Mouse (Mus musculus) embryonic facial prominence, embryonic 14.5 days (tissue): ENCODE data around the gene Yeats2. TPM values are rescaled to one million over a fixed set of nuclear protein-coding genes. Genes with fewer than 3 reads are reported as not detected.

ENCODE experiments used
- ATAC-seq: fragments of 200-750 bp; cut with Nextera tagmentation; 2 replicates; pipeline ENCODE4 v1.8.0; 2017; ENCODE audit warnings: low read depth, moderate number of reproducible peaks, moderate TSS enrichment
- DNase-seq: peaks from one replicate; pipeline ENCODE4 v3.0.0-alpha.2; 2015; ENCODE audit warnings: low spot score
- H3K27ac ChIP-seq: fragments of 300-500 bp; sonication (generic); replicated peaks from 2 replicates; pipeline ENCODE4 v1.5.1; 2014; ENCODE audit warnings: low read depth, mild to moderate bottlenecking, low read length, moderate library complexity
- H3K27me3 ChIP-seq: fragments of 300-500 bp; sonication (generic); replicated peaks from 2 replicates; pipeline ENCODE4 v1.6.1; 2014; ENCODE audit warnings: low read length; ENCODE audit not compliant: control insufficient read depth, insufficient read depth
- H3K36me3 ChIP-seq: fragments of 300-500 bp; sonication (generic); 2 replicates; pipeline ENCODE4 v1.6.1; 2014; ENCODE audit warnings: low read length, mixed read lengths; ENCODE audit not compliant: control insufficient read depth, insufficient read depth
- H3K4me1 ChIP-seq: fragments of 300-500 bp; sonication (generic); 2 replicates; pipeline ENCODE4 v1.6.1; 2014; ENCODE audit warnings: antibody characterized with exemption, low read length; ENCODE audit not compliant: control insufficient read depth, insufficient read depth
- H3K4me2 ChIP-seq: fragments of 300-500 bp; sonication (generic); 2 replicates; pipeline ENCODE4 v1.6.1; 2014; ENCODE audit warnings: low read depth, mild to moderate bottlenecking, low read length, moderate library complexity, mixed read lengths
- H3K4me3 ChIP-seq: fragments of 300-500 bp; sonication (generic); 2 replicates; pipeline ENCODE4 v1.5.1; 2014; ENCODE audit warnings: low read depth, mild to moderate bottlenecking, low read length
- H3K9ac ChIP-seq: fragments of 300-500 bp; sonication (generic); 2 replicates; pipeline ENCODE4 v1.6.1; 2014; ENCODE audit warnings: low read depth, mild to moderate bottlenecking, low read length, moderate library complexity, mixed read lengths
- H3K9me3 ChIP-seq: fragments of 300-500 bp; sonication (generic); 2 replicates; pipeline ENCODE4 v1.6.1; 2016; ENCODE audit warnings: low read length; ENCODE audit not compliant: control insufficient read depth
- WGBS: fragments of 180-500 bp; shearing (Covaris S2); extraction: QIAGEN DNeasy Blood & Tissue Kit; methylation state at CpG from one replicate; pipeline ENCODE4 v1.1.7; 2014; 5-methylcytosine and 5-hydroxymethylcytosine counted together
- polyA plus RNA-seq: library from polyadenylated mRNA; unstranded; fragments of >200 nt; fragmentation: Nextera tagmentation; extraction: Ambion mirVana; gene quantifications from 2 replicates; pipeline ENCODE4 v1.2.1, GENCODE M21; 2014

Gene Yeats2
- polyA plus RNA-seq, 1 experiment from 2014 or later = 25.4 TPM

GRCm38 (mm10) chr16:20280238-20280637, 139.4 kb downstream of the Yeats2 start:
- H3K27ac ChIP-seq = no peak overlapping the region
- no peaks in the 10 kb centered on the region for H3K27me3 ChIP-seq
- 84% methylated on average over 4 of the region's 4 CpGs for WGBS
- H3K4me1 ChIP-seq = no peaks in the 10 kb centered on the region
- no peak overlapping the region for H3K9ac ChIP-seq
- no peak for DNase-seq
- no peaks in the 10 kb centered on the region for H3K9me3 ChIP-seq
- no peak for ATAC-seq
- H3K4me3 ChIP-seq = no peak overlapping the region
- no peak overlapping the region for H3K4me2 ChIP-seq
- peaks cover 70% of the 10 kb centered on the region for H3K36me3 ChIP-seq

Other genes with a start within 250 kb of the Yeats2 start
- 7.4 and 9.3 TPM in 2 replicates for gene Klhl6, start 158.0 kb upstream of the Yeats2 start, polyA plus RNA-seq
- gene Klhl24, start 43.5 kb upstream of the Yeats2 start, polyA plus RNA-seq = 23.1 and 27.5 TPM in 2 replicates
- gene Map6d1, start 100.3 kb downstream of the Yeats2 start, polyA plus RNA-seq = 0.98 and 1.1 TPM in 2 replicates
- gene Parl, start 161.3 kb downstream of the Yeats2 start, polyA plus RNA-seq = 75.8 and 88.8 TPM in 2 replicates
- 0.07 TPM in 1 of 2 replicates, not detected in the other for gene Cyp2ab1, start 184.3 kb downstream of the Yeats2 start, polyA plus RNA-seq